Mouse (Mus musculus): ENCODE measurements at regions not wholly inside any gene's neighbourhood (a gene's known extent, or its start where the extent isn't known, plus 50 kb on each side); places are given as distances from the start of the nearest gene placed in this dataset.

GRCm38 (mm10) chr10:44751061-44751460 is 222.8 kb upstream of the Prdm1 start:
- H3K9me3 ChIP-seq (ENCODE audit: control insufficient read depth, low read depth, low read length): no peaks in the 10 kb centered on the region
- H3K27me3 ChIP-seq (ENCODE audit: control insufficient read depth, insufficient read depth, low read length): no peaks in the 10 kb centered on the region
- 80% methylated on average over 6 of the region's 6 CpGs for WGBS
- H3K4me3 ChIP-seq (ENCODE audit: low read depth, low read length): no peak overlapping the region
- no peaks in the 10 kb centered on the region for H3K36me3 ChIP-seq (ENCODE audit: control insufficient read depth, insufficient read depth, low read length)
- no peaks in the 10 kb centered on the region for H3K4me1 ChIP-seq (ENCODE audit: control insufficient read depth, insufficient read depth, low read length)
- H3K9ac ChIP-seq (replicated peaks; ENCODE audit: low read depth, low read length): no peak overlapping the region
- ATAC-seq (ENCODE audit: insufficient number of reproducible peaks, insufficient read depth, low FRiP score, low read depth): no peak
- H3K27ac ChIP-seq (ENCODE audit: low read length): no peak overlapping the region
- no peak overlapping the region for H3K4me2 ChIP-seq (replicated peaks; ENCODE audit: low read depth, low read length)

DNA sequence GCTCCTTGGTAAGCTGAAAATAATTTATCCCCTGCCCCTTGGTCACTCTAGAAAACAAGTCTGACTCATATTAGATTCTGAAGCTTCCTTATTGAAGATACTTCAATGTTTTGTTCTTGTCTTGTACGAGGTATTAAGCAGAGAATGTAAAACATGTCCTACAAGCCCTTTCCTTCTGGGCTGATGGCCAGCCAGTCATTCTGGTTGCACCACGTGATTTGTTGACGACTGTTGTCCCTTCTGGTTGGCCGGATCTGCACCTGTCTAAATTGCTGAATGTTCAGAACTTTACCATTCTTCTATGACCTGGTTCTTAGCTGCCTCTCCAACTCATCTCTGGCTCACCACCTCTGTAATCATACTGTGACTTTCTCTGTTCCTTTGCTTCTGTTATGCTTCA is 220.9 kb upstream of the Prdm1 start:
- H3K9me3 ChIP-seq (ENCODE audit: control insufficient read depth, low read depth, low read length): no peaks in the 10 kb centered on the region
- no peak overlapping the region for H3K27ac ChIP-seq (ENCODE audit: low read length)
- no peaks in the 10 kb centered on the region for H3K4me1 ChIP-seq (ENCODE audit: control insufficient read depth, insufficient read depth, low read length)
- H3K36me3 ChIP-seq (ENCODE audit: control insufficient read depth, insufficient read depth, low read length): no peaks in the 10 kb centered on the region
- no peak overlapping the region for H3K9ac ChIP-seq (replicated peaks; ENCODE audit: low read depth, low read length)
- H3K4me3 ChIP-seq (ENCODE audit: low read depth, low read length): no peak overlapping the region
- no peak overlapping the region for H3K4me2 ChIP-seq (replicated peaks; ENCODE audit: low read depth, low read length)
- 69% methylated on average over 4 of the region's 4 CpGs for WGBS
- ATAC-seq (ENCODE audit: insufficient number of reproducible peaks, insufficient read depth, low FRiP score, low read depth): no peak
- H3K27me3 ChIP-seq (ENCODE audit: control insufficient read depth, insufficient read depth, low read length): no peaks in the 10 kb centered on the region

DNA sequence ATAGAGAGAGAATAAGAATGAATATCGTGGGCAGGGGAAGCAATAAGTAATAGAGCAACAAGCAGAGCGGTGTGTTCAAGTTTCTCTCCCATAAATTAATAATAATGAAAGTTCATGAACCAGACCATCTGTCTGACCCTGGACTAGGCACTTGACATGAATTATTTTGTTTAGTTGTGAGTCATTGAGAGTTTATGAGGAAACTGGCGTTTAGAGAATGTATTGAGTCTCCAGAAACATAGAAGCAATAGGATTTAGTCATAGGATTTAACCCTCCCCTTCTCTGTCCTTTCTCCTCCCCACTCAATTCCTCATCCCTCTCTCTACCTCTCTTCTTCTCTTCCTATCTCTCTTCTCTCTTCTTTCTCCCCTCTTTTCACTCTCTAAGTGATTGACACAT is 219.1 kb upstream of the Prdm1 start:
- no peak overlapping the region for H3K9ac ChIP-seq (replicated peaks; ENCODE audit: low read depth, low read length)
- no peak overlapping the region for H3K4me3 ChIP-seq (ENCODE audit: low read depth, low read length)
- H3K4me1 ChIP-seq (ENCODE audit: control insufficient read depth, insufficient read depth, low read length): no peaks in the 10 kb centered on the region
- 56% methylated on average over 3 of the region's 3 CpGs for WGBS
- no peak for ATAC-seq (ENCODE audit: insufficient number of reproducible peaks, insufficient read depth, low FRiP score, low read depth)
- no peaks in the 10 kb centered on the region for H3K36me3 ChIP-seq (ENCODE audit: control insufficient read depth, insufficient read depth, low read length)
- H3K9me3 ChIP-seq (ENCODE audit: control insufficient read depth, low read depth, low read length): no peaks in the 10 kb centered on the region
- no peaks in the 10 kb centered on the region for H3K27me3 ChIP-seq (ENCODE audit: control insufficient read depth, insufficient read depth, low read length)
- H3K4me2 ChIP-seq (replicated peaks; ENCODE audit: low read depth, low read length): no peak overlapping the region
- no peak overlapping the region for H3K27ac ChIP-seq (ENCODE audit: low read length)

DNA sequence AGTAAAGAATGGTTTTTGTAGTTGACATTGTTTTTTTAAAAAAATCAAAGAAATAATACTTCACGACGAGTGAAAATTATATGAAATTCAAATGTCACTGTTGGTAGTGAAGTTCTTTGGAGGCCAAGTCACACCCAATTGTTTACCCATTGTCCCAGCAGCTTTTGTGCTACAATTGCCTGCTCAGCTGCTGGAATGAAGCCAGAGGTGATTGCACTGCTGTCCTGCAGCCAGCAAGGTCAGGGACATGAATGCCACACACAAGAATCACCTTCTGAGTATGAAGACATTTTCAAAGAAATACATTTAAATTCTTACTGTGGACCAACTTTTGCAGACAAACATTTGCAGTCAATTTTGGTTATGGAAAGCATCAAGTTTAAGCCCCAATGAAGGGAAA is 215.9 kb upstream of the Prdm1 start:
- no peaks in the 10 kb centered on the region for H3K27me3 ChIP-seq (ENCODE audit: control insufficient read depth, insufficient read depth, low read length)
- ATAC-seq (ENCODE audit: insufficient number of reproducible peaks, insufficient read depth, low FRiP score, low read depth): no peak
- 82% methylated on average over 2 of the region's 2 CpGs for WGBS

GRCm38 (mm10) chr10:44733641-44734040 is 205.3 kb upstream of the Prdm1 start:
- Histone ChIP-seq H3K27me3 (ENCODE audit: control insufficient read depth, insufficient read depth, low read length) (no peaks in the 10 kb centered on the region), H3K4me1 (ENCODE audit: control insufficient read depth, insufficient read depth, low read length) (no peaks in the 10 kb centered on the region), H3K4me2 (replicated peaks; ENCODE audit: low read depth, low read length) (no peak overlapping the region), H3K36me3 (ENCODE audit: control insufficient read depth, insufficient read depth, low read length) (no peaks in the 10 kb centered on the region), H3K4me3 (ENCODE audit: low read depth, low read length) (no peak overlapping the region), H3K9ac (replicated peaks; ENCODE audit: low read depth, low read length) (no peak overlapping the region), H3K9me3 (ENCODE audit: control insufficient read depth, low read depth, low read length) (no peaks in the 10 kb centered on the region), H3K27ac (ENCODE audit: low read length) (no peak overlapping the region)
- no peak for ATAC-seq (ENCODE audit: insufficient number of reproducible peaks, insufficient read depth, low FRiP score, low read depth)
- WGBS: 81% methylated on average over 5 of the region's 5 CpGs

More for the DNA sequence above, 215.9 kb upstream of the Prdm1 start:
- Histone ChIP-seq H3K9me3 (ENCODE audit: control insufficient read depth, low read depth, low read length) (no peaks in the 10 kb centered on the region), H3K9ac (replicated peaks; ENCODE audit: low read depth, low read length) (no peak overlapping the region), H3K27ac (ENCODE audit: low read length) (no peak overlapping the region), H3K4me1 (ENCODE audit: control insufficient read depth, insufficient read depth, low read length) (no peaks in the 10 kb centered on the region), H3K4me2 (replicated peaks; ENCODE audit: low read depth, low read length) (no peak overlapping the region), H3K36me3 (ENCODE audit: control insufficient read depth, insufficient read depth, low read length) (no peaks in the 10 kb centered on the region), H3K4me3 (ENCODE audit: low read depth, low read length) (no peak overlapping the region)

GRCm38 (mm10) chr10:44730721-44731120 is 202.4 kb upstream of the Prdm1 start:
- Histone ChIP-seq H3K27ac (ENCODE audit: low read length) (no peak overlapping the region), H3K27me3 (ENCODE audit: control insufficient read depth, insufficient read depth, low read length) (no peaks in the 10 kb centered on the region), H3K36me3 (ENCODE audit: control insufficient read depth, insufficient read depth, low read length) (no peaks in the 10 kb centered on the region), H3K4me3 (ENCODE audit: low read depth, low read length) (no peak overlapping the region), H3K9ac (replicated peaks; ENCODE audit: low read depth, low read length) (no peak overlapping the region), H3K9me3 (ENCODE audit: control insufficient read depth, low read depth, low read length) (no peaks in the 10 kb centered on the region), H3K4me2 (replicated peaks; ENCODE audit: low read depth, low read length) (no peak overlapping the region), H3K4me1 (ENCODE audit: control insufficient read depth, insufficient read depth, low read length) (no peaks in the 10 kb centered on the region)
- no peak for ATAC-seq (ENCODE audit: insufficient number of reproducible peaks, insufficient read depth, low FRiP score, low read depth)
- 77% methylated on average over 8 of the region's 8 CpGs for whole genome bisulfite sequencing

DNA sequence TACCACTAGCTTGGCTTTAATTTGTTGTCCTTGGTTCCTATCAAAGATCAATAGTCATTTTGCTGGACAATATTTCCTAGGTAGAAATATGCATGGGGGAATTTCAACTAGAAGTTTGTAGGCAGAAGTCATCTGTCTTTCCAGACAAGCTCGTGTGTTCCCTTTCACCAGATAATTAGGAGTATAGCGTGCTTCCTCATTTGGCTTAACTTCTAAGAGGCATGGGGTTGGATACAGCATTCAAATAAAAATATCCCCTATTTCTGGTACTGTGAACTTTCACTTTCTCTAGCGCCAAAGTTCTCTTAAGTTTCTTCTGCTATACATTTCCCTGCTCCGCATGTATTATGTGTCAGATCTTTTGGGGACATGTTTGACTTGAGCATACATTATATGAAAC is 200.7 kb upstream of the Prdm1 start:
- no peak overlapping the region for H3K9ac ChIP-seq (replicated peaks; ENCODE audit: low read depth, low read length)
- no peak overlapping the region for H3K4me2 ChIP-seq (replicated peaks; ENCODE audit: low read depth, low read length)
- no peak overlapping the region for H3K27ac ChIP-seq (ENCODE audit: low read length)
- WGBS: 84% methylated on average over 4 of the region's 4 CpGs
- no peaks in the 10 kb centered on the region for H3K9me3 ChIP-seq (ENCODE audit: control insufficient read depth, low read depth, low read length)
- no peaks in the 10 kb centered on the region for H3K4me1 ChIP-seq (ENCODE audit: control insufficient read depth, insufficient read depth, low read length)
- H3K4me3 ChIP-seq (ENCODE audit: low read depth, low read length): no peak overlapping the region
- H3K27me3 ChIP-seq (ENCODE audit: control insufficient read depth, insufficient read depth, low read length): no peaks in the 10 kb centered on the region
- H3K36me3 ChIP-seq (ENCODE audit: control insufficient read depth, insufficient read depth, low read length): no peaks in the 10 kb centered on the region
- no peak for ATAC-seq (ENCODE audit: insufficient number of reproducible peaks, insufficient read depth, low FRiP score, low read depth)

- H3K27ac ChIP-seq (ENCODE audit: low read length): no peak overlapping the region
- H3K9me3 ChIP-seq (ENCODE audit: control insufficient read depth, low read depth, low read length): no peaks in the 10 kb centered on the region
- no peaks in the 10 kb centered on the region for H3K36me3 ChIP-seq (ENCODE audit: control insufficient read depth, insufficient read depth, low read length)
- 74% methylated on average over 3 of the region's 3 CpGs for WGBS
- H3K4me3 ChIP-seq (ENCODE audit: low read depth, low read length): no peak overlapping the region
- no peaks in the 10 kb centered on the region for H3K27me3 ChIP-seq (ENCODE audit: control insufficient read depth, insufficient read depth, low read length)
- H3K9ac ChIP-seq (replicated peaks; ENCODE audit: low read depth, low read length): no peak overlapping the region
- H3K4me1 ChIP-seq (ENCODE audit: control insufficient read depth, insufficient read depth, low read length): no peaks in the 10 kb centered on the region
- no peak for ATAC-seq (ENCODE audit: insufficient number of reproducible peaks, insufficient read depth, low FRiP score, low read depth)
- H3K4me2 ChIP-seq (replicated peaks; ENCODE audit: low read depth, low read length): no peak overlapping the region
These were observed 196.3 kb upstream of the Prdm1 start for GRCm38 (mm10) chr10:44724575-44724974.

DNA sequence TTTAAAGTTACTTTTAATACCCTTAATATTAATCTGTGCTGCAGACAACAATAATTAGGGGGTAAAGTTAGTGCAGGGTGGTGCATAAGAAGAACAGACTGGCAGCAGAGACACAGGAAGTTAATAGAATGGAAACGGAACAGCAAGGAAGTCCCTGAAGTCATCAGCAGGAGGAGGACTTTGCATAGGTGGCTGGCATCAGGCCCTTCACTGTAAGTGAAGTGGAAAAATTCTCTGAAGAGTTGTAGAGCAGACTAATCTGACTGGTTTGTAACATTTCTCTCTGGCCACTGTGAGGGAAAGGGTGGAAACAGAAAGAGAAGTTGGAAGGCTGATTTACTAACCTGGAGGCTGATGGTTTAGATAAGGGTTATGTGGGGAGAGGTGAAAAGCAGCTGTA is 195.5 kb upstream of the Prdm1 start:
- WGBS: 71% methylated on average over 1 of the region's 1 CpGs
- Histone ChIP-seq H3K27ac (ENCODE audit: low read length) (no peak overlapping the region), H3K4me1 (ENCODE audit: control insufficient read depth, insufficient read depth, low read length) (no peaks in the 10 kb centered on the region), H3K4me3 (ENCODE audit: low read depth, low read length) (no peak overlapping the region), H3K36me3 (ENCODE audit: control insufficient read depth, insufficient read depth, low read length) (no peaks in the 10 kb centered on the region), H3K27me3 (ENCODE audit: control insufficient read depth, insufficient read depth, low read length) (no peaks in the 10 kb centered on the region), H3K9ac (replicated peaks; ENCODE audit: low read depth, low read length) (no peak overlapping the region), H3K9me3 (ENCODE audit: control insufficient read depth, low read depth, low read length) (no peaks in the 10 kb centered on the region), H3K4me2 (replicated peaks; ENCODE audit: low read depth, low read length) (no peak overlapping the region)
- no peak for ATAC-seq (ENCODE audit: insufficient number of reproducible peaks, insufficient read depth, low FRiP score, low read depth)

Data from stomach, embryonic 14.5 days (tissue).